Mouse (Mus musculus): ENCODE measurements around the gene Slc26a11.
A peak's percentile ranks its signal among the peaks of the same experiment; 100 is the strongest.

The Slc26a11 gene

DNA sequence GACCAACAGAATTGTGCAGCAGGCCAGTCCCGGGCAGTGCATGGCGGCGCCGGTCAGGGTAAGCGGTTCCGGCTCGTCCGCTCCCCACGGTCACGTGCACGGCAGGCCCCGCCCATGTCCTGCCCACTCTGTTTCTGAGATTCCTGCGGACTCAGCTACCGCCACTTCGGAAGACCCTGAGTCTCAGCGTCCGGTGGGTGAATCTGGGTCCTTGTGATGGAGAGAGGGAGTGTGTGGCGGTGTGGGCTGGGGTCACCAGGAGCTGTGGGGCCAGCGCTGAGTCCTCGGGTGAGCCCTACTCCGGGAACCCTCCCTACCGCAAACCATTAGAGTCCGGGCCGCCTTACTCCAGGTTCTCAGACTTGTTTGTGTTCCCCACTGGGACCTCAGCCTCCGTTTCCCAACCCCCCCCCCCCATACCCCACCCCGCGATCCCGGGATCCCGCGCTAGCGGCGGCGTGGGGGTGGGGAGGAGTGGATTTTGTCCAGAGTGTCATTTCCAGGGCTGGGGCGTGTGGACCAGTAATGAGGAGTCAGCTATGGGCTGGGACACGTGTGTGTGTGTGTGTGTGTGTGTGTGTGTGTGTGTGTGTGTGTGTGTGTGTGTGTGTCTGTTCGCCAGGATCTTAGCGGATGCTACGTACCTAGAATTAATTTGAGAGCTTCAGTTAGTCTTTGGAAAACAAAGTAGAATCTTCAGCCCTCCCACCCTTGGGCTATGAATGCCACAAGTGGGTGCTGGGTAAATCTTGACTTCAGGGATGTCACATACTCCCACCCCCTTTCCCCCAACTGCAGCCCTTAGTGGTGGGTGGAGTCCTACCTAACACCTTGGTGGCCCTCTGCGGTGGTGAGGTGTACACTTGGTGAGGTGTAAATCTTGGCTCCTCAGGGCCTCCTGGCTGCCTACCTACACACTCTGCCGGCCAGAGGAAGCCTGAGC, at the start of gene Slc26a11, which contains the start of gene Sgsh:
Gene Slc26a11, plus strand, starts transcription at position 115 of the 943 bp plus-strand sequence.
Gene Sgsh, minus strand, starts transcription at position 94 of the 943 bp plus-strand sequence.
- DNase-seq (ENCODE audit: low spot score), result peak; percentile 80

DNA sequence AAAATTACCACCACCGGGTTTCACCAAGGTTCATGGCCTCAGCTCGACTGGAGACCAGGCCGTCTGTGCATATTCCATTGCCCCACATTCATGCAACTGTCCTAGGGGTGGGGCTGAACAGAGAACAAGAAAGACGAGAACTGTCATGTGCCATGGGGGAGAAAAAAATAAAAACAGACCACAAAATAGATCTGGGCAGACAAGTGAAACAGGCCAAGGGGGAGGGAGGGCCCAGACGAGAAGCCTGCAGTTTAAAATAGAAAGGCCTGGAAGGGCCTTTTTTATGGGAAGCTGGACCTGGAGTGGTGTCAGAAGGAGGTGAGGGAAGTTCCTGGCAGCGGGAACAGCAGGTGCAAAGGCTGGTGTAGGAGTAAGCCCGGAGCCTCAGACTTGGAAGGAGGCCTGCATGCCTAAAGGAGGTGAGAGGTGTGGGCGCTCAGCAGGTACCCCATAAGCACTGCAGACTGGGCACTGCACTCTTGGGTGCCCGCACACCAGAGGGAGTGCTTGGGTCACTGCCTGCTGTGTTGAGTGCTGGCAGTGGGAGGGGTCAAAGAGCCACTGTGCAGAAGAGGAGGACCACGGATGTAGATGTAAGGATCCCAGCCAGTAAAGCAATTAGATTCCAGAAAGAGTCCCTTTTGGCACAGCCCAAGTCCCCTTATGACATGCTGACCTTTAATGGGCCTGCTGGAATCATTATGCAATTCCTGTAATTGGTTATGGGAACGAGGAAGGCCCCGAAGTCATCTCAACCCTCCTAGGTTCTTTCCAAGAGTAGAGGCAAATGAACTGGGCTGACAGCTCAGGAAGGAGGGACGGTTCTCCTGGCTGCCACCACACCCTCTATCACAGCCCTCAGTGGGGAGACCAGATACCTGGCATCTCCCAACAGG, 48.3 kb upstream of the Slc26a11 start:
- no peak for DNase-seq (ENCODE audit: low spot score)

DNA sequence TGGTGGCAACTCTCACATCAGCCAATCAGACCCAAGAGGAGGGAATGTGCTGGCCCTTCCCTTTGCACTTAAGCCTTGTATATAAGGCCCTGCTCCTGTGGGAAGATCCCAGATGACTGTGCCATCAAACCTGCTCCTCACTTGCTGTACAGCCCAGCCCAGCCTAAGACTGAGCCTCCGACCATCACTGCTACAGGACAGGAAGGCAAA, 47.8 kb upstream of the Slc26a11 start, which contains the start of gene Card14:
Gene Card14, plus strand, starts transcription at position 111 of the 210 bp plus-strand sequence.
- DNase-seq (ENCODE audit: low spot score), result no peak

DNA sequence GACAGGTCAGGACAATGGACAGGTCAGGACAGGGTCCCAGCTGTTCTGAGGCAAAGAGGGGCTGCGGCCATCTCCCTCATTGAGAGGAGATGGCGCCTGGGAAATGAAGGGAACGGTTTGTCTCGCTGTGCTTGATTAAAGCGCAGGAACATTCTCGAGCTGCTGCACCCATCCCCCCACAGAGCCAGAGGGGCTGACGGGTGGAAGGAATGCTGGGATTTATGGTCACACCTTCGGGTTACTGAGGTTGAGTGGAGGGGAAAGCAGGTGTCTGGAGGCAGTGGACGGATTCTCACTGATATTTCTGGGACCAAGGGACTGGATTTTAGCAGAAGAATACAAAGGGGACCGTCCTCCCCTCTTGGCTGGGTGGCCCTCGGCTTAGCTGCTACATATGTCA, 47.4 kb upstream of the Slc26a11 start:
- no peak for DNase-seq (ENCODE audit: low spot score)

DNA sequence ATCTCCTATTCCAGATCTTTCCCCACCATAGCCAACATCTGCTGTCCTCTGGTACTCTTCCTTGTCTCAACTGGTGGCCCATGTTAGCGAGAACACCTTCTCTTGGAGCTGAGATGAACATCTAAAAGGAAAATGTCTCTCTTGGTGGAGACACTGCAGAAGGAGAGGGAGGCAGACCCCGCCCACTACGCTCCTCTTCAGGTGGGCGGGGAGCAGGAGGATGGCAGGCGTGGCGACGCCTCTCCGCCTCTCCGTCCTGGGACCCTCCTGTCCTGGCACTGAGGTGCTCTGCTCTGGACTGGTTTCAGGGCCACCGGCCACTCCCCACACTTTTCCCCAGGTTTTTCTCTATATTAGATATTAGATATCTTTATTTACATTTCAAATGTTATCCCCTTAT, 44.7 kb upstream of the Slc26a11 start:
- DNase-seq (ENCODE audit: low spot score), result no peak

DNA sequence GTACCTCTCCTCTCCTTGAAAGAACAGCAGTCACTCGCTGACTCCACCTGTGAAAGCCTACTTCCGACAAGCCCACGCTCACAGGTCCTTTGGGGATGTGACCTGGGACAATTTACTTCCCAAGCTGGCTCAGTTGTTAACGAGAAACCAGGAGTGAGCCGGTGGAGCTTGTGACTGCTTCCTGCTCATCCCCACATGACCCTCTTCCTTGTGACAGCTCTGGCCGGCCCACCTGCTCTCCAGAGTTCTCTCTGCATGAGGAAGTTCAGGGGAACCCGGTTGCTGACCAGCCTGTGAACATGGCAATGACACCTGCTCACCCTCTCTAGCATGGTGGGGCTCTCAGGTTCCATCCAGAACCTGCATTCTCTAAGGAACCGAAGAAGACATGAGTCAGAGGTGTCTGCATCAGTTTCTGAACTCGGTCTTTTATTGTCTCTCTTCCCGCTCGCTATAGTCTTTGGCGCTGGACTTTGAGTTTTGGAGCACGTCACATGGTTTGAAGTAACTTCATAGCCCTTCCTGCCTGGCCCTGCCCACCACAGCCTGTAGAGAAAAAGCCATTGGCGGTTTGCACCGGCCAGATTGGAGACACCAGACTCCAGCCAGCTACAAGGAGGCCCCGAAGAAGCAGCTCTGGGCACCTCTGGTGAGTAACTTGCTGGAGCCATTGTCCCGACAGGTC, 41.0 kb upstream of the Slc26a11 start:
- no peak for DNase-seq (ENCODE audit: low spot score)

DNA sequence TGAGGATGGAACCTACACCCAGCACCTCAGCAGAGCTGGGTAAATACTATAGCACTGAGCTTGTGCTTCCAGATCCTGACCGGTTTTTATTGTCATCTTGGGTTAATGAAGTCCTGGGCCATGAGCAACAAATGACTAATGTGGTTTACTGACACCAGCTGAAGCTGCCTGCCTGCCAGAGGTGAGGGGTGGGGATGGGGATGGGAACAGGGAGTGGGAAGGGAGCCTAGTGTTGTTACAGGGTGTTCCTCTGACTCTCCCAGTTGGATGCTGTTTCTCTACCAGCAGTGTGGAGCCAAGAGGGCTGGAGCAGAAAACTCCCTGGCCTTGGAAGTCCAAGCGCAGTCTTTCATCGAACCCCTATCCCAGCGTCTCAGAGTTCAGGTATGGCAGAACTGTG, 38.6 kb upstream of the Slc26a11 start:
- DNase-seq (ENCODE audit: low spot score), result no peak

DNA sequence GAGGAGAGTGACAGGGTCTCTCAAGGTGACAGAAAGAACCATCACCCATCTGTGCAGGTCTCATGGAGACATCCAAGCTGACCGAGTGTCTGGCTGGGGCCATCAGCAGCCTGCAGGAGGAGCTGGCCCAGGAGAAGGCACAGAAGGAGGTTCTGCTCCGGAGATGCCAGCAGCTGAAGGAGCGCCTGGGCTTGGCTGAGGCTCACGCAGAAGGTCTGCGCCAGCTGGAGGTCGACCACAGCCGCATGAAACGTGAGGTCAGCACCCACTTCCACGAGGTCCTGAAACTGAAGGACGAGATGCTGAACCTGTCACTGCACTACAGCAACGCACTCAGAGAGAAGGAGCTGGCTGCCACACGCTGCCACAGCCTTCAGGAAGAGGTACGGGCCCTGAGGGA, 32.8 kb upstream of the Slc26a11 start:
- no peak for DNase-seq (ENCODE audit: low spot score)

DNA sequence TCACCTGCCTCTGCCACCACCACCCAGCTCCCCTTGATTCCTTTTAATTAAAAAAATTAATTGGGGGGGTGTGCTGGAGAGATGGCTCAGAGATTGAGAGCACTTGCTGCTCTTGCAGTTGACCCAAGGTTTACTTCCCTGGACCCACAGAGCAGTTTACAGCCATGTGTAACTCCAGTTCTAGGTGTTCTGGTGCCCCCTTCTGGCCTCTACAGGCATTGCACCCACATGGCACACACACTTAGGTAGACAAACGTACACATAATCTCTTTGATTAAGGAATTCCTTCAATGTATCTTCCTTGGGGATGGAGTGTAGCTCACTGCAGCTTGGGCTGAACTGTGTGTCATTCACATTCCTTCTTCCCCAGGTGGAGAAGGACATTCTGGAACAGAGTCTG, 30.3 kb upstream of the Slc26a11 start:
- DNase-seq (ENCODE audit: low spot score), result no peak

DNA sequence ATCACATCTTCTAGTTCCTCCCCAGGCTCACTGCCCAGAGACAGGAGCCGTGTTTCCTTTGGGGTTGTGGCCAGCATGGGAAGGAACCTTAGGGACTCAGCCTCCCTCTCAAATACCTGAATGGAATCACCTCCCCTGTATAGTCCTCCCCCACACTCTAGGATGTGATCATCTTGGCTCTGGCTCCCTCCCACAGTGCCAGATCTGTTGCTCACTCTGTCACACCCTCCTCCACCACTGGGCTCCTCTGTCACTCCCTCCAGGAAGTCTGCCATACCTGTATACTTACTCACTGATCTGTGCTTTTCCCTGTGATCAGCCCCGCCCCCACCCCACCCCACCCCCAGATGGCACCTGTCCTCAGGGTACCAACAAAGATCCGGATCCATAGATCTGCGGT, 24.8 kb upstream of the Slc26a11 start:
- no peak for DNase-seq (ENCODE audit: low spot score)

DNA sequence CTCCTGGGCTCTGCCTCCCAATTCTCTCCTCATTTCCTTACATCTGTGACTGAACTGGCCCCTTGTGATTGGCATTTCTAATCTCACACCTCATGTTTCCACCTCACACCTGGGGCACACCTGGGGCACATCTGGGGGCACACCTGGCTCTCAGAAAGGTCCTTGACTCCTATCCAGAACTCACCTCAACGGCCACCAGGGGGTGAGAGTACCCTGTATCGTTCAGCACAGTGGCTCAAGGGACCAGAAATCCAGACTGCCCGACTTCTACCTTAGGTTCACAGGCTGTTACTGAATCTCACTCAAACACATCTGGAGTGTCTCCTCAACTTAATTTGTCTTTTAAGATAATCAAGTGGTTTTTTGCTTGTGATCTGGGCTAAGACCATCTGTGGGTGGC, 23.4 kb upstream of the Slc26a11 start:
- no peak for DNase-seq (ENCODE audit: low spot score)

DNA sequence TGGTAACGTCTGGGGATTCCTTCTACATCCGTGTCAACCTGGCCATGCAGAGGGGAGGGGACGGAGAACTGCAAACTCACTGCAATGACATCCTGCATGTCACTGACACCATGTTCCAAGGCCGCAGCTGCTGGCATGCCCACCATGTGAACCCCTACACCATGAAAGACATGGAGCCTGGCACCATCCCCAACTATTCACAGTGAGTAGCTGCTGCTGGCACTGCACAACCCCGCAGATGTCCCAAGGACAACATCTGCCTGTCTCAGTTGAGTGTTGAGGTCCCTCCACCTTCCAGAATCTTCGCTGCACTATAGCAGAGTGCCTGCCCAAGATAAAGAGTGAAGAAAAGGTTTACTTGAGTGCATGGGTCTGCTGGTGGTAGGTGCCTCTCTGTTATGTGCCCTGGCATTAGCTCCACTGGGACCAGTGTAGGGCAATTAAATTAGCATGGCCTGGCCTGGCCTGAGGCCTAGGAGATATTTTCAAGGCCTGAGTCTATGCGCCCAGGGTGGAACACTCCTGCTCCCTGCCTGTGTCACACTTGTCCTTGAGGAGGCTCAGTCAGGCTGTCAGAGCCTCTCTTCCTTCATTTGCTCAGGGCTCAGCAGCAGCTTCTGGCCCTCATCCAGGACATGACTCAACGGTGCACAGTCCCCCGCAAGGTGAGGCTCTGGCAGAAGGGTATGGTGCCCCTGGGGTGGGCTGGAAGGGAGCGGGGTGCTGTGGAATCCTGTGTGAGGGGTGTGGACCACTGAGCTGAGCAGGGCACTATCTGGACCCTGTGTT, 16.9 kb upstream of the Slc26a11 start:
- no peak for DNase-seq (ENCODE audit: low spot score)

DNA sequence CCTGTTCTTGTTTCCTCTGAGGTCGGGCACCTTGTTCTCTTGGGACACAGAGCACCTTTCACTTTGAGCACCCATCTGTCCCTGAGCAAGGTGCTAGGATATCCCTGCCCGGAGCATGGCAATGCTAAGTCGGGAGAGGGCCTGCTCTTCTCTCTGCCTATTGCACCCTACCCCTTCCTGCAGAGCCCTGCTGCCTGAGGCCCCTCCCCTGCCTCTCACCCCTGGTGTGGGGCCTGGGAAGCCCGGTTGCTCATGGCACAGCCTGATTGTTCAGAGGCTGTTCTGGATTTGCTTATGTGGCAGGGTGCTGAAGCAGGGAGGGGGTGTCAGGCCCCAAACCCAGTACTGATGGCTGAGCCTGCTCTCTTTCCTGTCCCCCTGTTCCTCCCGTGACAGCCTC, 16.2 kb upstream of the Slc26a11 start:
- no peak for DNase-seq (ENCODE audit: low spot score)

DNA sequence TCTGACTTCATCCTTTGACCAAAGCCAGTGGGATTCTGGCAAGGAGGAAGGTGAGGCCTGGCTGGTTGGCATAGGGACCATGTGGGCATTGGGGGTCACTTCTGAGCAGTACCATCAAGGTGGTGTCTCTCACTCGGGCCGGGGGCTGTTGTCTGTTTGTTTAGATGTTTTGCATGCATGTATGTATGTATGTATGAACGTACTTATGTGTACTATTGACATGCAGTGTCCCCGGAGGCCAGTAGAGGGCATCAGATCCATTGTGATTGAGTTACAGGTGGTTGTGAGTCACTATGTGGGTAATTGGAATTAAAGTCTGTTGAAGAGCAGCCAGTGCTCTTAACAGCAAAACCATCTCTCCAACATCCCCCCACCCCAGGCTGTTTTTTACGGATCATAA, 15.7 kb upstream of the Slc26a11 start:
- peak; percentile 88 for DNase-seq (ENCODE audit: low spot score)

DNA sequence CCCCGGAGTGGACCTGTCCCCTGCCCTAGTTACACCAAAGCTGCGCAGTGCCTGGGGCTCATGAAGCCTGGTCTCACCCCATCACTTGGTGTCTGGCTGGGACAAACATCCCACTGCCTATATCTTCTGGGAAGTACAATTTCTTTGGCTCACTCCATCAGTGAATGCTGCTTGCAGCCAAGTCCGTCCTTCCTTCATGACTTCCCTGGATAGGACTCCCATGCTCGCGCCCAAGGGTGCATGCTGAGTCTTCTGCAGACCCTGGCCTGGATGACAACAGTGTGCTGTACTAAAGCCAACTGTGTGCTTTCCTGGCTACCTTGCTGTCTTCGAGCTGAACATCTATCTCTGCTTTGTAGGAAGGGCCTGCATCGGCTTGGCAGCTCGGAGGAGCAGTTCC, 11.2 kb upstream of the Slc26a11 start:
- DNase-seq (ENCODE audit: low spot score), result no peak

DNA sequence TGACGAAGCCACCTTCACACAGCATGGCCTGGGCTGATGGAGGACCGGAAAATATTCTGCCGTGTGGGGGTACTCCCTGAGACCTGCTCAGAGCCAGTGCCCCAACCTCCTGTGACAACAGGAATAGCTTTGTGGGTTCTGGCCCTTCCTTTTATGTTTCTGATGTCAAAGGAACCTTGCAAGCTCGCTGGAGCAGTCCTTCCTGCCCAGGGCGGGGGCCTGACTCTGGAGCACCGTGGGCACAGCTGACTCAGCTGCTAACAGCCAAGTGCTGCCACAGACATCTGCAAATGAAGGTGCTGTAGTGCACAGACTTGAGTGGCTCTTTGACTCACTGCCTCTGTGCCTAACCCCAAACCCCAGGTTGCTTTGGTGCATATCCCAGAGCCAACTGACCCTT, 10.5 kb upstream of the Slc26a11 start:
- no peak for DNase-seq (ENCODE audit: low spot score)

DNA sequence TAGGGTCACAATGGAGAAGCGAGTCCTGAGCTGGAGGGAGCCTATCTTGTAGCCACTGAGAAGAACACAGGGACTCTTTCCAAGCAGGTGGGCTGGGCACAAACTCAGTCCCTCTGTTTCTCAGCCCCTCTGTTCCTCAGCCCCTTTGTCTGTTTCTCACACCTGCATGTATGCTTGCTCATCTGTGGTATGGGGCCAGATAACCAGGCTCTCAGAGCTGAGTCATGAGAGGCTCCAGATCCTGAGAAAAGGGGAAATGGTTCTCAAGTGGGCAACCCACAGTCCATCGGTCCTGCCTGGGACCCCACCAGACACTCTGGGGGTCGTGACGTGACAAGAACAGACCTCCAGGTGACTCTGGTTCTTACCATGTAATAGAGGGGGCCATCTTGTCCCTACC, 8.2 kb upstream of the Slc26a11 start:
- DNase-seq (ENCODE audit: low spot score), result no peak

DNA sequence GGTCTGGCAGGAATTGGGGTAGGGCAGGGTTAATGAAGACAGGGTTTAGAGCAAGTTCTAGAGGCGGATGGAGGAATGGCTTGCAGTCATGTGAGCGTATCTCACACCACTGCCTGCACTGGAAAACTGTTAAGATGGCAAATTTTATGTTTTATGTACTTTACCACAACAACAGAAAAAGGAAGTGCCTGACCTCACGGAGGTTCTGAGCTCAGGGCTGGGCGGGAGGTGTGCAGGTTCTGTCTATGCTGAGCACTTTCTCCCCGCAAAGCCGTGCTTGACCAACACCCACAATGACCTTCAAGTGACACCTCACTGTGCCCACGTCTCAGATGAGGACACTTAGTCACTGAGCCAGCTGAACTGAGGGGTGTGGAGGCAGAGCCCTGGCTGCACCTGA, 3.2 kb upstream of the Slc26a11 start:
- no peak for DNase-seq (ENCODE audit: low spot score)

DNA sequence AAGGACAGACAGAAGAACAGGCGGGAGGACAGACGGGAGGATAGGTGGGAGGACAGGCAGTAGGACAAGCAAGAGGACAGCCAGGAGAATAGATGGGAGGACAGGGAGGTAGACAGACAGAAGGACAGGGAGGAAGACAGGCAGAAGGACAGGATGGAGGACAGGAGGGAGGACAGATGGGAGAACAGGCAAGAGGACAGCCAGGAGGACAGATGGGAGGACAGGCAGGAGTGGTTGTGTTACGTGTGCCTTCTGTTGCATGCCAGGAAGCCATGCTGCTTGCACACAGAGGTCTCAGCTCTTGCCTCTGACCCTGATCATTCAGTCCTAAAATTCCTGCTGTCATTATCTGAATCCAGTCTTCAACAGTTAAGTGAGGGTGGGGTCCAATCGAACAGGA, 1.4 kb upstream of the Slc26a11 start:
- no peak for DNase-seq (ENCODE audit: low spot score)

DNA sequence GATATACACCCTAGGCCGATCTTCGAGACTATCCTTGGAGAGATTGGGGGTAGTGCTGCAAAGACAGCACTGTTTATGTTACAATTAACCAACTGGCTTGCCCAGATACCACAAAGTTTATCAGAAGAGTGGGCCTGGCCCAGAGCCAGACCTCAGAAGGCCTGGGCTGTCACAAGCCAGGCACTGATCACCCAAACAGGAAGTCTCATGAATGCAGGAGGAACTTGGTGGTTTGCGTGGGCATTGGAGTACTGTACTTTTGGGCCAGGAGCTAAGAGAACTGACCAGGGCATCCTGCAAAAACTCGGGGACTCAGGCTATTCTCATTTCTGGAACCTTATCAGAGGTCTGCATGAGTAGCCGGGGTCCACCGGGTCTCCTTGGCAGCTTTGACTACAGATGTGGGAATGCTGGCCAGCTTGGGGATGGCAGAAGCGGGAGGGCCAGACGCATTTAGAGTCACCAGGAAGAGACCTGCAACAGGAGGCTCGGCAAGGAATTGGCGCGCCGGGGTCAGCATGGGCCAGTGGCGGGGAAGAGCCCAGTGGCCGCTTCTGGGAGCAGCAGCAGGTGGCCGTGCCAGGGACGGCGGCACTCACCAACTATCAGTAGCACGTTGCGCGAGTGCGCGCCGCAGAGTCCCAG, 437 bp upstream of the Slc26a11 start:
- peak; percentile 58 for DNase-seq (ENCODE audit: low spot score)

DNA sequence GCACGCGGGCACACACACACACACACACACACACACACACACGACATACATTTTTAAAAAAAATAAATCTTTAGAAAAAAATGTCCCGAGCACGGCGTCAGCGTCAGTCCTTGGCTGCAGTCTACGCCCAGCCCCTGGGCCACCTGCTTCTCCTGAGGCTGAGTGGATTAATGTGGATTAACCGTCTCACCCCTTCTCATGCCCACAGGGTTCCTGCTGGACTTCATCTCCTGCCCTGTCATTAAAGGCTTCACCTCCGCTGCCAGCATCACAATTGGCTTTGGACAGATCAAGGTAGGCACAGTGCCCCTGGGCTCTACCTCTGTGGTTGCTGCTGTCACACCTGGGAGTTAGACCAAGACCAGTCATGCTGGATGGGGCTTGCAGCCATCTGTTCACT, 3.7 kb downstream of the Slc26a11 start:
- DNase-seq (ENCODE audit: low spot score), result no peak
